Mouse (Mus musculus) bone marrow macrophage, adult 2 months (primary cell): Measurements from ENCODE around the gene Rbm42.

Source experiments
- CTCF ChIP-seq: IDR thresholded peaks from 2 replicates; pipeline ENCODE4 v1.5.1; 2012; ENCODE audit warnings: low read depth, mild to moderate bottlenecking, low read length, moderate library complexity
- POLR2A ChIP-seq: IDR thresholded peaks from 2 replicates; pipeline ENCODE4 v1.6.1; 2012; ENCODE audit warnings: mild to moderate bottlenecking, low read depth, low read length, borderline replicate concordance

GRCm38 (mm10) chr7:30698101-30698500 is 48.0 kb upstream of the Rbm42 start:
- no peak for TF ChIP-seq POLR2A
- no peak for TF ChIP-seq CTCF
